Mouse (Mus musculus): ENCODE results near the gene Gm6880.
"Not testable (repeated sequence)": the region's sequence is repeated elsewhere in the genome, so short reads cannot be mapped to it uniquely, and the experiment has no call there.

Gm6880 gene

GRCm38 (mm10) chrX:74481349-74481885 lies at the start of gene Gm6880:
Gm6880 (minus strand) TSS chrX:74481399.
- DNase-seq (ENCODE audit: low read depth, low spot score) = not testable (repeated sequence)

GRCm38 (mm10) chrX:74517461-74517860 lies 36.3 kb upstream of the Gm6880 start:
- DNase-seq (ENCODE audit: low read depth, low spot score) = not testable (repeated sequence)

GRCm38 (mm10) chrX:74497131-74497530 lies 15.9 kb upstream of the Gm6880 start:
- DNase-seq (ENCODE audit: low read depth, low spot score) = no peak

- peak; percentile 11 for DNase-seq (ENCODE audit: low read depth, low spot score)
Measured at GRCm38 (mm10) chrX:74452773-74453172, 28.4 kb downstream of the Gm6880 start.

- no peak for DNase-seq (ENCODE audit: low read depth, low spot score)
Measured at GRCm38 (mm10) chrX:74451157-74451912, 29.9 kb downstream of the Gm6880 start.

All from telencephalon, adult 2 months (tissue).